Mouse (Mus musculus): ENCODE measurements around the gene Nkiras1. TPM values are rescaled to one million over a fixed set of nuclear protein-coding genes. Genes with fewer than 3 reads are reported as not detected.
"Not testable (repeated sequence)": the region's sequence is repeated elsewhere in the genome, so short reads cannot be mapped to it uniquely, and the experiment has no call there.

The Nkiras1 gene
- polyA plus RNA-seq (2012; rRNA removed) = 128 and 134 TPM in 2 replicates

GRCm38 (mm10) chr14:18270529-18271441 lies at the start of gene Nkiras1, which contains the start of gene Rpl15:
Gene Nkiras1, plus strand, starts transcription at chr14:18271136.
Gene Rpl15, minus strand, starts transcription at chr14:18271391.
- peak; percentile 99 for DNase-seq (ENCODE audit: extremely low spot score in 1 of 2, low spot score in 1 of 2)

GRCm38 (mm10) chr14:18221977-18222376 lies 49.0 kb upstream of the Nkiras1 start:
- DNase-seq (ENCODE audit: extremely low spot score in 1 of 2, low spot score in 1 of 2) = no peak

DNA sequence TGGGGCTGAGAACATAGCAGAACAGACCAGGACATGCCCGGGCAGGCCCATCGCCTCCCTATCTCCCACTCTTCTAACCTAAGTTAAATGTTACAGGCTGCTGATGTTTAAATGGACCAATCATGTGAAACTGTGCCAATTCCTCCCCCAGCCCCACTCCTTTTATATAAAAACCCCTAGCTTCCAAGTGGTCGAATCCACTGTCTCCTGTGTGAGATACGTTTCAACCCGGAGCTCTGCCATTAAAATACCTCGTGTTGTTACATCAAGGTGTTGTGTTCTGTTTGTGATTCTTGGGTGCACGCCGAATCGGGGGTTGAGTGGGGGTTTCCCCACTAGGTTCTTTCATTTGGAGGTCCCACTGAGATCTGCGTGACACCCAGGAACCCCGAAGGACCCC lies 45.5 kb upstream of the Nkiras1 start:
- not testable (repeated sequence) for DNase-seq (ENCODE audit: extremely low spot score in 1 of 2, low spot score in 1 of 2)

DNA sequence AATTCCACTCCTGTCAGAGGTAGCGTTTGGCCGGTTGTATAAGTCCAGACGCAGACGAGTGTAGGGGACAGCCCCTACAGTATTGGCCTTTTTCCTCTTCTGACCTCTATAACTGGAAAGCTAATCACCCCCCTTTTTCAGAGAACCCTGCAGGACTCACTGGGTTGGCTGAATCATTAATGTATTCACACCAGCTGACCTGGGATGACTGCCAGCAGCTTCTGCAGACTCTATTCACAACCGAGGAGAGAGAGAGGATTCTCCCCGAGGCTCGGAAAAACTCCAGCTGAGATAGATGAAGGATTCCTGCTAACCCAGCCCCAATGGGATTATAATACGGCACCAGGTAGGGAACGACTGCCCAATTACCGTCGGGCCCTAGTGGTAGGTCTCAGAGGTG lies 44.8 kb upstream of the Nkiras1 start:
- DNase-seq (ENCODE audit: extremely low spot score in 1 of 2, low spot score in 1 of 2) = not testable (repeated sequence)

DNA sequence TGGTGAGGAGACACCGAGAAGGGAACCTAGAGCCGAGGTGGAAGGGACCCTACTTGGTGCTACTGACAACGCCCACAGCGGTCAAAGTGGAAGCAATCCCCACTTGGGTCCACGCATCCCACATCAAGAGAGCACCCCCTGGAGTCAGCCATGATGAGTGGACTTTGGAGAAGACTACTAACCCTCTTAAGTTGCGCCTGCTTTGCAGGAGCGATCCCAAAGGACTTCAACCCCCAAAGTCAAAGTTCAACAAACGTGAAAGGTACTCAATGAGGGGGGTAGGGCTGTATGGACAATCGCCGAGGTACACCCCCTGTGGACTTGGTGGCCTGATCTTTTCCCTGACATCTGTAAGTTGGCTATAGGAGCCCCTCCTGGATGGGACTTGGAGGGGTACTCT lies 41.2 kb upstream of the Nkiras1 start:
- DNase-seq (ENCODE audit: extremely low spot score in 1 of 2, low spot score in 1 of 2) = not testable (repeated sequence)

DNA sequence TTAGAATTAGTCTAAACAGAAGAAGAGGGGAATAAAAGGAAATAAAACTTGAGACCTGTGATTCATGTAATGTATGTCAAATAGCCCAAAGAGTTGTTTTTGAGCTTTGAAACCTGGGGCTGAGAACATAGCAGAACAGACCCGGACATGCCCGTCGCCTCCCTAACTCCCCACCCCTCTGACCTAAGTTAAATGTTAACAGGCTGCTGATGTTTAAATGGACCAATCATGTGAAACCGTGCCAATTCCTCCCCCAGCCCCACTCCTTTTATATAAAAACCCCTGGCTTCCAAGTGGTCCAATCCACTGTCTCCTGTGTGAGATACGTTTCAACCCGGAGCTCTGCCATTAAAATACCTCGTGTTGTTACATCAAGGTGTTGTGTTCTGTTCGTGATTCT lies 39.1 kb upstream of the Nkiras1 start:
- not testable (repeated sequence) for DNase-seq (ENCODE audit: extremely low spot score in 1 of 2, low spot score in 1 of 2)

DNA sequence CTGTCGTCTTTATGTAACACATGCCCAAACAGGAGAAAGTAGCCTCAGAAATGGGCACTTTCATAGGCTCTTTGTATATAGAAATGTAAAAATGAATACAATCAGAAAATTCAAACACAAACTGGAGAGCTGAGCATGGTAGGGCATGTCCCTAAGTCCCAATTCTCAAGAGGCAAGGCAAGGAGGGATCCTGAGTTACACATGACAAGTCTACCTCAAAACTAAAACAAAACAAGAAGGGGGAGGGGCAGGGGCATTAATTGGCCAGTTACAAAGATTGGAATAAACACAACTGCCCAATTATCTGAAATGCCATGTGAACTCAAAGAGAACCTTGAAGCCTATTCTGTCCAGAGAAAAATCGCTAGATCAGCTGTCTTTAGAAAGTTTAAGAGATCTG lies 37.9 kb upstream of the Nkiras1 start:
- DNase-seq (ENCODE audit: extremely low spot score in 1 of 2, low spot score in 1 of 2) = no peak

GRCm38 (mm10) chr14:18233981-18234960 lies 36.7 kb upstream of the Nkiras1 start:
- no peak for DNase-seq (ENCODE audit: extremely low spot score in 1 of 2, low spot score in 1 of 2)

DNA sequence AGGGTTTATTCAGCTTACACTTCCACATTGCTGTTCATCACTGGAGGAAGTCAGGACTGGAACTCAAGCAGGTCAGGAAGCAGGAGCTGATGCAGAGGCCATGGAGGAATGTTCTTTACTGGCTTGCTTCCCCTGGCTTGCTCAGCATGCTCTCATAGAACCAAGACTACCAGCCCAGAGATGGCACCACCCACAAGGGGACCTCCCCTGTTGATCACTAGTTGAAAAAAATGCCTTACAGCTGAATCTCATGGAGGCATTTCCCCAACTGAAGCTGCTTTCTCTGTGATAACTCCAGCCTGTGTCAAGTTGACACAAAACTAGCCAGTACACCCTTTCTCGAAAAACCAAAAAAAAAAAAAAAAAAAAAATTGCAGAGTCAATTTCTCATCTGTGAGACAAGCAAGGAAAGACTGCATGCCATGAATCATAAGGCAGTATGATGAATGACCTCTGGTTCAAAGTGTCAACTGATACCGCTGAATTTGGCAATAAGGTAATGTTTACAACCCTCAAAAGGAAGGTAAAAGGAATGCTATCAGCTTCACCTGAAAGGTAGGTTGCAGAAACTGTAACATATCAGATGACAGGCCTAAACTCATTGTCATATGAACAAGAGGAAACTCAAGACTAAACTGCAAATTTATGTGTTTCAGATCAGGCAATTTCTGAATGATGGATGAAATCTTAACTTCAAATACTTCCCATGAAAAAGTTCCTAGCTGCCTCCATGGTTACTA lies 34.3 kb upstream of the Nkiras1 start:
- DNase-seq (ENCODE audit: extremely low spot score in 1 of 2, low spot score in 1 of 2) = not testable (repeated sequence)

GRCm38 (mm10) chr14:18237381-18237780 lies 33.6 kb upstream of the Nkiras1 start:
- no peak for DNase-seq (ENCODE audit: extremely low spot score in 1 of 2, low spot score in 1 of 2)

DNA sequence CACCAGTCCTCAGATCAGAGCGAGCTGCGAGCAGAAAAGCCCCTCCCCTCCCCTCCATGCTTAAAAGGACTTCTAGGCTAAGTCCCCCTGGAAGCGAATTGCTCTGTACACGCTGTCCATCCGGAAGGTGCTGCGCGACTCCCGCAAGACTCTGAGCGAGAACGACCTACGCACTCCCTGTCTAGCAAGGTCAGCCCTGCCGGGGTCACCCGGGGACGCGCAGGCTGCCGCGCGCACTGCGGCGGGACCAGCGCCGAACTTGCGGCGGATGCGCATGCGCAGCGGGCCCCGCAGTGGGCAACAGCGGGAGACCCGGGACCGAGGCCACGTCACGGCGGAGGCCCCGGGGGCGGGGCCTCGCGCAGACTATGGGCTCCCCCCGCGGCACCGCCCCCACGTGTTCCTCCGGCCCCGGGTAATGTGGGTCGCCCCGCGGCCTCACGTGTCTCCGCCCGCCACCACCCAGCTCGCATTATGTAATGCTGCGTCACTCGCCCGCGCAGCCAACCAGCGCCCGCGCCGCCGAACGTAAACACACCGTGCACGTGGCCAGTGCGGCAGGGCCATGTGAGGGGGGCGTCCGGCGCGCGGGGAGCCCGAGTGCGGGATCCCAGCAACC lies 32.7 kb upstream of the Nkiras1 start:
- peak; percentile 95 to 99 for DNase-seq (ENCODE audit: extremely low spot score in 1 of 2, low spot score in 1 of 2)

GRCm38 (mm10) chr14:18238750-18239731 lies 31.9 kb upstream of the Nkiras1 start, which contains the start of gene Nr1d2:
Gene Nr1d2, minus strand, starts transcription at chr14:18239127.
- peak; percentile 97 to 98 for DNase-seq (ENCODE audit: extremely low spot score in 1 of 2, low spot score in 1 of 2)

DNA sequence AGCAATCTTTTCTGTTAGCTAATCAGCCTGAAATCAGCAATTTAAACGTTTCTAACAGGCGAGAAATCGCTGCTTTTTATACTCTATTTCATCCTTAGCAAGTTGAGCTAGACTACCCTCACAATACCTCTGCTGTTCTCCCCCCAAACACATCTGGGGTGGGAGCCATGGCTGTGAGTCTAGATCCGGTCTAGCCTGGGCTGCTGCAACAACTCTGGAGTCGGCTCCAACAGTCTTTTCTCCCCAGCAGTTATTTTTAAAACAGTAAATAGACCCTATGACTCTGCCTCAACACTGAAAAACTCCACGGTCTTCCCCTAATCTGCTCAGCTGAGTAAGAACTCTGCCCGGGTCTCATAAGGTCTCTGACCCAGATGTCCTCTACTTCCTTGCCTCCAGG lies 30.8 kb upstream of the Nkiras1 start:
- DNase-seq (ENCODE audit: extremely low spot score in 1 of 2, low spot score in 1 of 2) = no peak

- no peak for DNase-seq (ENCODE audit: extremely low spot score in 1 of 2, low spot score in 1 of 2)
Measured at GRCm38 (mm10) chr14:18241786-18242185, 29.1 kb upstream of the Nkiras1 start.

DNA sequence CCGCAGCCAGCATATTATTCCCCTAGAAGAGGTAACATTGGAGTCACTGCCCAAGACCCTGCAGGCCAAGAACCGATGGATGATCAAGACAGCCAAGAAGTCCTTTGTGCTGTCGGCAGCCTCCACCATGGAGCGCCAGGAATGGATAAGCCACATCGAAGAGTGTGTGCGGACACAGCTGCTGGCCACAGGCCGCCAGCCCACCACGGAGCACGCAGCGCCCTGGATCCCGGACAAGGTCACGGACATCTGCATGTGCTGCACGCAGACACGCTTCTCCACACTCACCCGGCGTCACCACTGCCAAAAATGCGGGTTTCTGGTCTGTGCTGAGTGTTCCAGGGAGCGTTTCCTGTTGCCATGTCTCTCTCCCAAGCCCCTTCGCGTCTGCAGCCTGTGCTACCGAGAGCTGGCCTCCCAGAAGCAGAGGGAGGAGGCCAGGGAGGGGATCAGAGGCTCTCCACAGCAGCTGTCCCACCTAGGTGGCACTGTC lies 28.3 kb upstream of the Nkiras1 start:
- DNase-seq (ENCODE audit: extremely low spot score in 1 of 2, low spot score in 1 of 2) = no peak

GRCm38 (mm10) chr14:18261203-18261602 lies 9.7 kb upstream of the Nkiras1 start:
- DNase-seq (ENCODE audit: extremely low spot score in 1 of 2, low spot score in 1 of 2) = no peak

- DNase-seq (ENCODE audit: extremely low spot score in 1 of 2, low spot score in 1 of 2) = peak in 1 of 2 experiments; percentile 60
Measured at GRCm38 (mm10) chr14:18263427-18263826, 7.5 kb upstream of the Nkiras1 start.

DNA sequence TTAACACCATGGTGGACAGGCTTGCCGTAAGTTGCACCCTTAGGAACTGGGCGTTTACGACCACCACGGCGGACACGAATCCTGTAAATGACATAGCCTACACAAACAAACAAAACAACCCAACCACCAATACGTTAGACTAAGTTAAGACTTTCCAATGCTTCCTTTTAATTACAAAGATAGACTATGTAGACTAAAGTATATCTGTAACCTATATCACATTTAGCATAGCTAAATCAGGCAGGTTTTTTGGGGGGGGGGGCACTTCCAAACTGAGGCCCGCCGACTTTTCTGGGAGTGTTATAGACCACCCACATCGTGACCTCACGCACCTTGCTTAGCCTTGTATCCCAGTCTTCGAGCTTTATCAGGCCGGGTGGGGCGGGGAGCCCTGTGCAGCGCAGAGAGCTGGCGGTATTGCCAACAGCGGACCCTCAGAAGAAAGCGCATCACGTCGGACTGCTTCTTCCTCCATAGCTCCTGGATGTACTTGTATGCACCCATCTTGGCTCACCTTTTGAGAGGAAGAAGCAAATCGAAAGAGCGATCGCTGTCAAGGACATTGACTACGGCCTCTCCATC lies 898 bp upstream of the Nkiras1 start:
- DNase-seq (ENCODE audit: extremely low spot score in 1 of 2, low spot score in 1 of 2) = not testable (repeated sequence)

Measured in frontal cortex, adult 2 months (tissue).